Mouse (Mus musculus) stomach, postnatal 0 days (tissue): ENCODE data around the gene Aph1a. TPM values are rescaled to one million over a fixed set of nuclear protein-coding genes. Genes with fewer than 3 reads are reported as not detected.
"Not testable (repeated sequence)": the region's sequence is repeated elsewhere in the genome, so short reads cannot be mapped to it uniquely, and the experiment has no call there.

Source experiments
- ATAC-seq: fragments of 200-750 bp; cut with Nextera tagmentation; 2 replicates; pipeline ENCODE4 v1.8.0; 2017; ENCODE audit not compliant: low FRiP score, low TSS enrichment
- DNase-seq: peaks from one replicate; pipeline ENCODE4 v3.0.0-alpha.2; 2016; ENCODE audit warnings: low spot score
- H3K27ac ChIP-seq: fragments of 300-500 bp; sonication (generic); replicated peaks from 2 replicates; pipeline ENCODE4 v1.5.1; 2014; ENCODE audit warnings: mild to moderate bottlenecking, control low read depth
- H3K27me3 ChIP-seq: fragments of 300-500 bp; sonication (generic); 2 replicates; pipeline ENCODE4 v1.6.1; 2014; ENCODE audit warnings: low read length; ENCODE audit not compliant: control insufficient read depth, insufficient read depth
- H3K36me3 ChIP-seq: fragments of 300-500 bp; sonication (generic); 2 replicates; pipeline ENCODE4 v1.6.1; 2014; ENCODE audit warnings: low read length, mixed read lengths; ENCODE audit not compliant: control insufficient read depth, insufficient read depth
- H3K4me1 ChIP-seq: fragments of 300-500 bp; sonication (generic); replicated peaks from 2 replicates; pipeline ENCODE4 v1.6.1; 2014; ENCODE audit warnings: antibody characterized with exemption; ENCODE audit not compliant: control insufficient read depth, insufficient read depth
- H3K4me2 ChIP-seq: fragments of 300-500 bp; sonication (generic); replicated peaks from 2 replicates; pipeline ENCODE4 v1.6.1; 2014; ENCODE audit warnings: low read depth, mild to moderate bottlenecking, control low read depth, moderate library complexity
- H3K4me3 ChIP-seq: fragments of 300-500 bp; sonication (generic); 2 replicates; pipeline ENCODE4 v1.5.1; 2014; ENCODE audit warnings: low read depth, low read length, control low read depth
- H3K9ac ChIP-seq: fragments of 300-500 bp; sonication (generic); 2 replicates; pipeline ENCODE4 v1.6.1; 2014; ENCODE audit warnings: mild to moderate bottlenecking, low read length, control low read depth, mixed read lengths
- H3K9me3 ChIP-seq: fragments of 300-500 bp; sonication (generic); 2 replicates; pipeline ENCODE4 v1.6.1; 2016; ENCODE audit warnings: low read length; ENCODE audit not compliant: control insufficient read depth
- CTCF ChIP-seq: IDR thresholded peaks from 2 replicates; pipeline ENCODE4 v1.5.1; 2016; ENCODE audit warnings: antibody characterized with exemption, low read depth, mild to moderate bottlenecking, moderate library complexity
- EP300 ChIP-seq: optimal IDR thresholded peaks from 2 replicates; pipeline ENCODE3; 2016; ENCODE audit warnings: antibody characterized with exemption
- WGBS: fragments of 180-500 bp; shearing (Covaris S2); extraction: QIAGEN DNeasy Blood & Tissue Kit; methylation state at CpG from one replicate; pipeline ENCODE4 v1.1.7; 2014; 5-methylcytosine and 5-hydroxymethylcytosine counted together
- polyA plus RNA-seq: library from polyadenylated mRNA; unstranded; fragments of >200 nt; fragmentation: Nextera tagmentation; extraction: Ambion mirVana; gene quantifications from 2 replicates; pipeline ENCODE4 v1.2.1, GENCODE M21; 2015

Aph1a gene
- polyA plus RNA-seq, 1 experiment from 2014 or later, result 37.6 TPM

GRCm38 (mm10) chr3:95914706-95915105 is 20.9 kb downstream of the Aph1a start:
- ATAC-seq (no peak), DNase-seq (no peak)
- Histone ChIP-seq H3K9me3 (no peaks in the 10 kb centered on the region), H3K4me3 (no peak overlapping the region), H3K27ac (no peak overlapping the region), H3K4me2 (no peak overlapping the region), H3K27me3 (no peaks in the 10 kb centered on the region), H3K36me3 (no peaks in the 10 kb centered on the region), H3K9ac (no peak overlapping the region), H3K4me1 (no peaks in the 10 kb centered on the region)
- no peak for TF ChIP-seq CTCF
- TF ChIP-seq EP300, result no peak
- WGBS, result 75% methylated on average over 4 of the region's 4 CpGs

- no peak overlapping the region for H3K4me2 ChIP-seq
- DNase-seq, result no peak
- H3K27ac ChIP-seq, result no peak overlapping the region
- no peaks in the 10 kb centered on the region for H3K4me1 ChIP-seq
- H3K27me3 ChIP-seq, result no peaks in the 10 kb centered on the region
- no peak for ATAC-seq
- no peak overlapping the region for H3K9ac ChIP-seq
- no peaks in the 10 kb centered on the region for H3K9me3 ChIP-seq
- H3K36me3 ChIP-seq, result no peaks in the 10 kb centered on the region
- H3K4me3 ChIP-seq, result no peak overlapping the region
- 67% methylated on average over 7 of the region's 7 CpGs for WGBS
- TF ChIP-seq EP300, result no peak
- no peak for TF ChIP-seq CTCF
Measured at GRCm38 (mm10) chr3:95916760-95917159, 23.0 kb downstream of the Aph1a start.

GRCm38 (mm10) chr3:95920532-95920931 is 26.8 kb downstream of the Aph1a start:
- H3K4me3 ChIP-seq, DNase-seq, ATAC-seq, H3K27ac ChIP-seq, H3K27me3 ChIP-seq, H3K9ac ChIP-seq, H3K9me3 ChIP-seq, H3K4me1 ChIP-seq, H3K4me2 ChIP-seq, H3K36me3 ChIP-seq: not testable (repeated sequence)
- 63% methylated on average over 2 of the region's 2 CpGs for WGBS

- H3K27ac ChIP-seq, H3K36me3 ChIP-seq, H3K27me3 ChIP-seq, H3K4me1 ChIP-seq, DNase-seq, H3K4me2 ChIP-seq, H3K9me3 ChIP-seq, ATAC-seq, H3K9ac ChIP-seq, H3K4me3 ChIP-seq: not testable (repeated sequence)
- 89% methylated on average over 7 of the region's 7 CpGs for WGBS
Measured at GRCm38 (mm10) chr3:95923429-95923828, 29.7 kb downstream of the Aph1a start.

- Histone ChIP-seq H3K9ac (no peak overlapping the region), H3K4me1 (no peaks in the 10 kb centered on the region), H3K27me3 (no peaks in the 10 kb centered on the region), H3K9me3 (no peaks in the 10 kb centered on the region), H3K27ac (no peak overlapping the region), H3K36me3 (no peaks in the 10 kb centered on the region), H3K4me2 (no peak overlapping the region), H3K4me3 (no peak overlapping the region)
- ATAC-seq, result no peak
- no peak for TF ChIP-seq EP300
- no peak for TF ChIP-seq CTCF
- no peak for DNase-seq
- WGBS, result 69% methylated on average over 4 of the region's 4 CpGs
Measured at GRCm38 (mm10) chr3:95924185-95924584, 30.4 kb downstream of the Aph1a start.

- H3K27me3 ChIP-seq, result no peaks in the 10 kb centered on the region
- WGBS, result 76% methylated on average over 5 of the region's 5 CpGs
- no peak overlapping the region for H3K9ac ChIP-seq
- DNase-seq, result no peak
- no peaks in the 10 kb centered on the region for H3K9me3 ChIP-seq
- H3K4me3 ChIP-seq, result no peak overlapping the region
- ATAC-seq, result no peak
- H3K4me2 ChIP-seq, result no peak overlapping the region
- no peaks in the 10 kb centered on the region for H3K4me1 ChIP-seq
- no peaks in the 10 kb centered on the region for H3K36me3 ChIP-seq
- no peak overlapping the region for H3K27ac ChIP-seq
- no peak for TF ChIP-seq EP300
- no peak for TF ChIP-seq CTCF
Measured at GRCm38 (mm10) chr3:95925087-95925486, 31.3 kb downstream of the Aph1a start.
